Mouse (Mus musculus): ENCODE measurements around the gene Faf1.

DNA sequence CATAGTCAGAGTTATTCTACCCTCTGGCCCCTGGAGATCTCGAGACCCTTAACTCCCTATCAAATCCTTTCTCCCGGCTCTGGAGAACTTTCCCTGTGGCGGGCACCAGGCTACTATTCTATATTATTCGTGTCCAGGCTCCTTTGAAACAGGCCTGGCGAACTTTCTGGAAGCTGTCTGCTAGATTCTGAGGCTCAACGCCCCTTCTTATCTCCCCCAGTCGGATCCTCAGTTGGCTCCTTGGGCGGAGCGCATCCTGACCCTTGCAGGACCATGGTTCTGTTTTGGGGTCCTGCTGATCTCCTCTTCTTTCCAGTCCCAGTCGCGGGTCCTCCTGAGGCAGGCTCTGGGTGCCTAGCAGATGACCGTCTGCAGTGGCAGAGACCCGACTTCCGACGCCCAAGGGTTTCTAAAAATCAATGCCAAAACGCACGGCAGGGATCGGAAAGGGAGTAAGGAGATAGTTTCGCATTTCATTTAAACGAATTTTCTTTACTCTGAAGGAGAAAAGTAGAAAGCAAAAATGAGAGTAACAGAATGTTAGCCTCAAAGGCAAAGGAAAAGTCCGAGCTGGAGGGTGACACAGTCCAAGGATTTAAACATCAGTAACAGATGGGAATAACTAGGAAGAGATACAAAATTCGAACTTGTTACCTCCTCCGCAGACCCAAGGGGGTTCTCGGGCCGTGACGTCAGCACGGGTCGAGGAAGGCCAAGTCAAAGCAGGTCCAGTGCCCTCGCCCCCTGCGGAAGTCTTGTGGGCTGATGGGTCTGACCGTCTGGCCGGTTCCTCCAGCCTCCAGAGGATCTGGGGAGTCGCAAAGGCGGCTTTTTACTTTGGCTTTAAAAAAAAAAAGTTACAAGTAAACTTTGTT lies 300.1 kb downstream of the Faf1 start:
- TF ChIP-seq EP300 (IDR thresholded peaks at IDR 0.05; ENCODE audit: low read length) (no peak), POLR2AphosphoS2 (IDR thresholded peaks at IDR 0.05; ENCODE audit: low read depth, low read length) (no peak), ELF1 (IDR thresholded peaks at IDR 0.05; ENCODE audit: low read depth, low read length) (no peak), CTCF (conservative IDR thresholded peaks at IDR 0.05 in 1 of 2, IDR thresholded peaks at IDR 0.05 in 1 of 2; ENCODE audit: low read depth in 2 of 2, low read length in 2 of 2) (no peak), GABPA (IDR thresholded peaks at IDR 0.05; ENCODE audit: insufficient replicate concordance, low read depth, low read length) (no peak), E2F4 (IDR thresholded peaks at IDR 0.05; ENCODE audit: insufficient replicate concordance, low read depth, low read length) (no peak), KAT2A (IDR thresholded peaks at IDR 0.05; ENCODE audit: insufficient replicate concordance, low read length) (no peak), ZNF384 (IDR thresholded peaks at IDR 0.05; ENCODE audit: low read depth, low read length) (no peak), MYC (IDR thresholded peaks at IDR 0.05; ENCODE audit: low read depth, low read length) (no peak), JUN (IDR thresholded peaks at IDR 0.05; ENCODE audit: insufficient read depth, low read depth, low read length) (no peak), POLR2A (IDR thresholded peaks at IDR 0.05; ENCODE audit: low read depth, low read length) (no peak), MAZ (IDR thresholded peaks at IDR 0.05; ENCODE audit: low read depth, low read length) (no peak), USF1 (IDR thresholded peaks at IDR 0.05; ENCODE audit: low read depth, low read length) (no peak), CHD1 (IDR thresholded peaks at IDR 0.05; ENCODE audit: low read depth, low read length) (no peak)
